Mouse (Mus musculus): Measurements from ENCODE around the gene Mrps10. TPM values are rescaled to one million over a fixed set of nuclear protein-coding genes. Genes with fewer than 3 reads are reported as not detected.

Gene Mrps10
- 86.8 and 90.3 TPM in 2 replicates for total RNA-seq (2012; rRNA removed)
- 57.7 and 58.6 TPM in 2 replicates for total RNA-seq (2014; rRNA removed)
- 114 and 124 TPM in 2 replicates for polyA plus RNA-seq (2012; ENCODE audit: insufficient read length, low read depth)

- Histone ChIP-seq H3K9ac (ENCODE audit: insufficient read depth, low read depth) (peak within 1 kb of the TSS; percentile 70), H3K79me2 (replicated peaks; ENCODE audit: control insufficient read depth, extremely low read depth, insufficient read depth, poor library complexity, severe bottlenecking) (peaks cover 12% of the 10 kb centered on the region), H3K27ac (ENCODE audit: insufficient read depth, low read depth) (peak within 1 kb of the TSS; percentile 15; the same call in 1 of the 2 replicates), H3K4me1 (ENCODE audit: control insufficient read depth in 1 of 2, insufficient read depth in 2 of 2) (peaks cover 4 to 23% of the 10 kb centered on the region in 2 experiments; a peak in 3 of 4 replicates), H3K36me3 (replicated peaks in 1 of 2; ENCODE audit: control insufficient read depth in 1 of 2, insufficient read depth in 1 of 2, low read length in 1 of 2) (peaks cover 14 to 25% of the 10 kb centered on the region in 2 experiments), H3K9me3 (replicated peaks; ENCODE audit: low read length) (no peaks in the 10 kb centered on the region), H3K4me2 (ENCODE audit: insufficient read depth, low read depth, poor library complexity, severe bottlenecking) (peak within 1 kb of the TSS; percentile 76), H3K4me3 (replicated peaks in 1 of 3; ENCODE audit: low read depth in 2 of 3, low read length in 2 of 3, poor library complexity in 1 of 3) (peak within 1 kb of the TSS; percentile 80 to 96 (median 87)), H3K27me3 (replicated peaks) (no peaks in the 10 kb centered on the region)
- DNase-seq (ENCODE audit: extremely low read depth), result peak; percentile 92
- in situ Hi-C loops (cut with MboI; ENCODE audit: low pct_ligation_motif_present, low pct_unique_long_range_greater_than_20kb, low sequenced_read_pairs), result no loop called here
- dilution Hi-C loops (cut with MboI; ENCODE audit: extremely low pct_ligation_motif_present, extremely low pct_unique_long_range_greater_than_20kb, low sequenced_read_pairs), result no loop called here
- TF ChIP-seq CHD1 (IDR thresholded peaks at IDR 0.05; ENCODE audit: low read depth, low read length) (no peak), USF1 (IDR thresholded peaks at IDR 0.05; ENCODE audit: low read depth, low read length) (no peak), BHLHE40 (IDR thresholded peaks at IDR 0.05; ENCODE audit: low read depth, low read length) (no peak), CHD2 (IDR thresholded peaks at IDR 0.05; ENCODE audit: low read length) (peak; percentile 79), HCFC1 (IDR thresholded peaks at IDR 0.05; ENCODE audit: low read depth, low read length) (peak; percentile 96), MAX (IDR thresholded peaks at IDR 0.05; ENCODE audit: low read length) (peak; percentile 65; the same call in 1 of the 2 replicates), ZNF384 (IDR thresholded peaks at IDR 0.05; ENCODE audit: low read depth, low read length) (no peak; the same call in 1 of the 2 replicates), MEF2A (IDR thresholded peaks at IDR 0.05; ENCODE audit: borderline replicate concordance, low read depth, low read length) (peak; percentile 56; the same call in 1 of the 2 replicates), E2F4 (IDR thresholded peaks at IDR 0.05; ENCODE audit: insufficient replicate concordance, low read depth, low read length) (no peak), TBP (conservative IDR thresholded peaks at IDR 0.05; ENCODE audit: low read depth, low read length) (peak; percentile 83), ETS1 (conservative IDR thresholded peaks at IDR 0.05; ENCODE audit: low read depth, low read length) (peak; percentile 33; the same call in 1 of the 2 replicates), ZC3H11A (IDR thresholded peaks at IDR 0.05; ENCODE audit: low read depth, low read length) (no peak), PAX5 (IDR thresholded peaks at IDR 0.05; ENCODE audit: low read length) (no peak), MXI1 (IDR thresholded peaks at IDR 0.05; ENCODE audit: low read depth, low read length) (peak; percentile 94), MAFK (IDR thresholded peaks at IDR 0.05; ENCODE audit: insufficient replicate concordance, low read length) (no peak), MAZ (IDR thresholded peaks at IDR 0.05; ENCODE audit: low read depth, low read length) (0 out of 2 replicates have a peak, but pooled peaks have one; percentile 35), UBTF (IDR thresholded peaks at IDR 0.05; ENCODE audit: low read depth, low read length) (no peak), RCOR1 (conservative IDR thresholded peaks at IDR 0.05; ENCODE audit: low read depth, low read length) (no peak), IRF4 (IDR thresholded peaks at IDR 0.05; ENCODE audit: low read depth, low read length) (peak; percentile 57), ELF1 (IDR thresholded peaks at IDR 0.05; ENCODE audit: low read depth, low read length) (peak; percentile 88), SMC3 (IDR thresholded peaks at IDR 0.05; ENCODE audit: low read depth, low read length) (no peak), USF2 (conservative IDR thresholded peaks at IDR 0.05; ENCODE audit: low read depth, low read length) (no peak), JUN (IDR thresholded peaks at IDR 0.05; ENCODE audit: insufficient read depth, low read depth, low read length) (no peak), JUND (conservative IDR thresholded peaks at IDR 0.05; ENCODE audit: low read depth, low read length) (no peak), NELFE (IDR thresholded peaks at IDR 0.05; ENCODE audit: low read depth, low read length) (peak; percentile 84), GABPA (IDR thresholded peaks at IDR 0.05; ENCODE audit: insufficient replicate concordance, low read depth, low read length) (peak; percentile 67; the same call in 1 of the 2 replicates), MYC (IDR thresholded peaks at IDR 0.05; ENCODE audit: low read depth, low read length) (peak; percentile 76), KAT2A (IDR thresholded peaks at IDR 0.05; ENCODE audit: insufficient replicate concordance, low read length) (peak; percentile 88; the same call in 1 of the 2 replicates), ZMIZ1 (IDR thresholded peaks at IDR 0.05; ENCODE audit: low read depth, low read length) (no peak), EP300 (IDR thresholded peaks at IDR 0.05; ENCODE audit: low read length) (no peak), POLR2AphosphoS2 (IDR thresholded peaks at IDR 0.05; ENCODE audit: low read depth, low read length) (peak; percentile 51; the same call in 1 of the 2 replicates), CTCF (conservative IDR thresholded peaks at IDR 0.05 in 1 of 2, IDR thresholded peaks at IDR 0.05 in 1 of 2; ENCODE audit: low read depth in 2 of 2, low read length in 2 of 2) (no peak), POLR2A (IDR thresholded peaks at IDR 0.05; ENCODE audit: low read depth, low read length) (peak; percentile 87), RAD21 (IDR thresholded peaks at IDR 0.05; ENCODE audit: low read depth, low read length) (no peak), SIN3A (IDR thresholded peaks at IDR 0.05; ENCODE audit: low read length) (peak; percentile 93), TCF12 (IDR thresholded peaks at IDR 0.05; ENCODE audit: low read depth, low read length) (peak; percentile 95), NRF1 (IDR thresholded peaks at IDR 0.05; ENCODE audit: low read depth, low read length) (peak; percentile 69), ZKSCAN1 (IDR thresholded peaks at IDR 0.05; ENCODE audit: borderline replicate concordance, low read depth, low read length) (no peak)
Observed at GRCm38 (mm10) chr17:47368401-47369086, at the start of gene Mrps10. Gene Mrps10 (plus strand): TSS chr17:47368887.
